Mouse (Mus musculus) hindbrain, embryonic 15.5 days (tissue): ENCODE data around the gene Nlrp1b. TPM values are rescaled to one million over a fixed set of nuclear protein-coding genes. Genes with fewer than 3 reads are reported as not detected.

Experiments
- ATAC-seq: fragments of 200-750 bp; cut with Nextera tagmentation; 2 replicates; pipeline ENCODE4 v1.8.0; 2017; ENCODE audit warnings: low read depth, moderate number of reproducible peaks, moderate TSS enrichment; ENCODE audit not compliant: low FRiP score
- H3K27ac ChIP-seq: fragments of 300-500 bp; sonication (generic); replicated peaks from 2 replicates; pipeline ENCODE4 v1.5.1; 2015; ENCODE audit warnings: mild to moderate bottlenecking, inconsistent platforms
- H3K27me3 ChIP-seq: fragments of 300-500 bp; sonication (generic); 2 replicates; pipeline ENCODE4 v1.6.1; 2015; ENCODE audit warnings: control low read depth, inconsistent platforms
- H3K36me3 ChIP-seq: fragments of 300-500 bp; sonication (generic); 2 replicates; pipeline ENCODE4 v1.6.1; 2015; ENCODE audit warnings: control low read depth, inconsistent platforms
- H3K4me1 ChIP-seq: fragments of 300-500 bp; sonication (generic); replicated peaks from 2 replicates; pipeline ENCODE4 v1.6.1; 2015; ENCODE audit warnings: control low read depth, inconsistent platforms
- H3K4me2 ChIP-seq: fragments of 300-500 bp; sonication (generic); 2 replicates; pipeline ENCODE4 v1.6.1; 2015; ENCODE audit warnings: moderate library complexity, mild to moderate bottlenecking, inconsistent platforms
- H3K4me3 ChIP-seq: fragments of 300-500 bp; sonication (generic); 2 replicates; pipeline ENCODE4 v1.5.1; 2015; ENCODE audit warnings: mild to moderate bottlenecking, inconsistent platforms
- H3K9ac ChIP-seq: fragments of 300-500 bp; sonication (generic); 2 replicates; pipeline ENCODE4 v1.6.1; 2015; ENCODE audit warnings: inconsistent platforms
- H3K9me3 ChIP-seq: fragments of 300-500 bp; sonication (generic); 2 replicates; pipeline ENCODE4 v1.6.1; 2016; ENCODE audit warnings: control low read depth, inconsistent platforms
- WGBS: fragments of 180-500 bp; shearing (Covaris S2); methylation state at CpG from one replicate; pipeline ENCODE4 v1.1.7; 2015; 5-methylcytosine and 5-hydroxymethylcytosine counted together
- polyA plus RNA-seq: library from polyadenylated mRNA; unstranded; fragments of >200 nt; fragmentation: Nextera tagmentation; extraction: Ambion mirVana; gene quantifications from 2 replicates; pipeline ENCODE4 v1.2.1, GENCODE M21; 2015

Nlrp1b gene
- polyA plus RNA-seq: not detected in 2 replicates

- H3K27me3 ChIP-seq: no peaks in the 10 kb centered on the region
- WGBS: 79% methylated on average over 2 of the region's 2 CpGs
- no peak within 1 kb of the TSS for H3K4me3 ChIP-seq
- no peak within 1 kb of the TSS for H3K4me2 ChIP-seq
- no peaks in the 10 kb centered on the region for H3K9me3 ChIP-seq
- H3K4me1 ChIP-seq: no peaks in the 10 kb centered on the region
- no peak within 1 kb of the TSS for H3K27ac ChIP-seq
- ATAC-seq: no peak
- no peaks in the 10 kb centered on the region for H3K36me3 ChIP-seq
- H3K9ac ChIP-seq: no peak within 1 kb of the TSS
Measured at GRCm38 (mm10) chr11:71230684-71231480, at the start of gene Nlrp1b. Gene Nlrp1b, minus strand, starts transcription at chr11:71230733.

GRCm38 (mm10) chr11:71261036-71261435 is 30.5 kb upstream of the Nlrp1b start:
- ATAC-seq: no peak
- no peak overlapping the region for H3K9ac ChIP-seq

GRCm38 (mm10) chr11:71251333-71251732 is 20.8 kb upstream of the Nlrp1b start:
- WGBS: 90% methylated on average over 5 of the region's 5 CpGs
- Histone ChIP-seq H3K4me1 (no peaks in the 10 kb centered on the region), H3K27me3 (no peaks in the 10 kb centered on the region), H3K4me2 (no peak overlapping the region), H3K36me3 (no peaks in the 10 kb centered on the region), H3K27ac (no peak overlapping the region), H3K4me3 (no peak overlapping the region), H3K9me3 (no peaks in the 10 kb centered on the region), H3K9ac (no peak overlapping the region)
- no peak for ATAC-seq

More at GRCm38 (mm10) chr11:71261036-71261435, 30.5 kb upstream of the Nlrp1b start:
- H3K36me3 ChIP-seq: no peaks in the 10 kb centered on the region
- no peak overlapping the region for H3K4me2 ChIP-seq
- H3K27ac ChIP-seq: no peak overlapping the region
- H3K27me3 ChIP-seq: no peaks in the 10 kb centered on the region
- WGBS: 91% methylated on average over 3 of the region's 3 CpGs
- H3K4me1 ChIP-seq: no peaks in the 10 kb centered on the region
- H3K9me3 ChIP-seq: no peaks in the 10 kb centered on the region
- H3K4me3 ChIP-seq: no peak overlapping the region

- H3K4me2 ChIP-seq: no peak overlapping the region
- WGBS: 81% methylated on average over 2 of the region's 2 CpGs
Measured at GRCm38 (mm10) chr11:71224614-71225013, 5.9 kb downstream of the Nlrp1b start.

GRCm38 (mm10) chr11:71202703-71203102 is 27.8 kb downstream of the Nlrp1b start:
- Histone ChIP-seq H3K36me3 (no peaks in the 10 kb centered on the region), H3K4me3 (no peak overlapping the region), H3K9ac (no peak overlapping the region), H3K4me2 (no peak overlapping the region), H3K4me1 (no peaks in the 10 kb centered on the region), H3K27me3 (no peaks in the 10 kb centered on the region), H3K9me3 (no peaks in the 10 kb centered on the region), H3K27ac (no peak overlapping the region)
- ATAC-seq: no peak
- 91% methylated on average over 4 of the region's 4 CpGs for WGBS

More at GRCm38 (mm10) chr11:71224614-71225013, 5.9 kb downstream of the Nlrp1b start:
- ATAC-seq: no peak
- H3K27me3 ChIP-seq: no peaks in the 10 kb centered on the region
- H3K9ac ChIP-seq: no peak overlapping the region
- no peaks in the 10 kb centered on the region for H3K36me3 ChIP-seq
- no peaks in the 10 kb centered on the region for H3K4me1 ChIP-seq
- H3K27ac ChIP-seq: no peak overlapping the region
- H3K9me3 ChIP-seq: no peaks in the 10 kb centered on the region
- H3K4me3 ChIP-seq: no peak overlapping the region

- Histone ChIP-seq H3K4me1 (no peaks in the 10 kb centered on the region), H3K27ac (no peak overlapping the region), H3K36me3 (no peaks in the 10 kb centered on the region), H3K9me3 (no peaks in the 10 kb centered on the region), H3K4me2 (no peak overlapping the region), H3K27me3 (no peaks in the 10 kb centered on the region), H3K9ac (no peak overlapping the region), H3K4me3 (no peak overlapping the region)
- ATAC-seq: no peak
- WGBS: 93% methylated on average over 2 of the region's 2 CpGs
Measured at GRCm38 (mm10) chr11:71199349-71199748, 31.2 kb downstream of the Nlrp1b start.

- Histone ChIP-seq H3K9me3 (no peaks in the 10 kb centered on the region), H3K36me3 (no peaks in the 10 kb centered on the region), H3K4me2 (no peak overlapping the region), H3K27me3 (no peaks in the 10 kb centered on the region), H3K27ac (no peak overlapping the region), H3K9ac (no peak overlapping the region), H3K4me1 (no peaks in the 10 kb centered on the region), H3K4me3 (no peak overlapping the region)
- WGBS: 84% methylated on average over 1 of the region's 1 CpGs
- no peak for ATAC-seq
Measured at GRCm38 (mm10) chr11:71169633-71170032, 60.9 kb downstream of the Nlrp1b start.

- Histone ChIP-seq H3K27ac (no peak overlapping the region), H3K9ac (no peak overlapping the region), H3K27me3 (no peaks in the 10 kb centered on the region), H3K4me3 (no peak overlapping the region), H3K9me3 (no peaks in the 10 kb centered on the region), H3K36me3 (no peaks in the 10 kb centered on the region), H3K4me1 (no peaks in the 10 kb centered on the region), H3K4me2 (no peak overlapping the region)
- no peak for ATAC-seq
- 57% methylated on average over 1 of the region's 1 CpGs for WGBS
Measured at GRCm38 (mm10) chr11:71164139-71164538, 66.4 kb downstream of the Nlrp1b start.

GRCm38 (mm10) chr11:71159439-71160136 is 70.9 kb downstream of the Nlrp1b start:
- WGBS: 82% methylated on average over 3 of the region's 3 CpGs
- Histone ChIP-seq H3K4me3 (no peak overlapping the region), H3K36me3 (no peaks in the 10 kb centered on the region), H3K9ac (no peak overlapping the region), H3K9me3 (no peaks in the 10 kb centered on the region), H3K27ac (no peak overlapping the region), H3K27me3 (no peaks in the 10 kb centered on the region), H3K4me1 (no peaks in the 10 kb centered on the region), H3K4me2 (no peak overlapping the region)
- no peak for ATAC-seq

- WGBS: 78% methylated on average over 1 of the region's 1 CpGs
- H3K9ac ChIP-seq: no peak overlapping the region
Measured at GRCm38 (mm10) chr11:71155272-71155671, 75.3 kb downstream of the Nlrp1b start.

GRCm38 (mm10) chr11:71144661-71145060 is 85.9 kb downstream of the Nlrp1b start, which contains the start of gene Nlrp1a:
Gene Nlrp1a, minus strand, starts transcription at chr11:71144704.
- Histone ChIP-seq H3K9me3 (no peaks in the 10 kb centered on the region), H3K4me1 (no peaks in the 10 kb centered on the region), H3K27me3 (no peaks in the 10 kb centered on the region), H3K27ac (no peak within 1 kb of the TSS), H3K36me3 (no peaks in the 10 kb centered on the region), H3K4me3 (no peak within 1 kb of the TSS), H3K9ac (no peak within 1 kb of the TSS), H3K4me2 (no peak within 1 kb of the TSS)
- 85% methylated on average over 3 of the region's 3 CpGs for WGBS
- ATAC-seq: no peak

More at GRCm38 (mm10) chr11:71155272-71155671, 75.3 kb downstream of the Nlrp1b start:
- Histone ChIP-seq H3K9me3 (no peaks in the 10 kb centered on the region), H3K36me3 (no peaks in the 10 kb centered on the region), H3K4me3 (no peak overlapping the region), H3K27me3 (no peaks in the 10 kb centered on the region), H3K4me2 (no peak overlapping the region), H3K4me1 (no peaks in the 10 kb centered on the region), H3K27ac (no peak overlapping the region)
- ATAC-seq: no peak

GRCm38 (mm10) chr11:71142031-71142430 is 88.5 kb downstream of the Nlrp1b start:
- H3K27ac ChIP-seq: no peak overlapping the region

More at GRCm38 (mm10) chr11:71142031-71142430, 88.5 kb downstream of the Nlrp1b start:
- H3K9ac ChIP-seq: no peak overlapping the region
- ATAC-seq: no peak
- no peaks in the 10 kb centered on the region for H3K36me3 ChIP-seq
- H3K27me3 ChIP-seq: no peaks in the 10 kb centered on the region
- H3K4me2 ChIP-seq: no peak overlapping the region
- 89% methylated on average over 1 of the region's 1 CpGs for WGBS
- H3K4me1 ChIP-seq: no peaks in the 10 kb centered on the region
- no peaks in the 10 kb centered on the region for H3K9me3 ChIP-seq
- no peak overlapping the region for H3K4me3 ChIP-seq
